Mouse (Mus musculus): ENCODE results near the gene Ccdc141.

Gene Ccdc141

DNA sequence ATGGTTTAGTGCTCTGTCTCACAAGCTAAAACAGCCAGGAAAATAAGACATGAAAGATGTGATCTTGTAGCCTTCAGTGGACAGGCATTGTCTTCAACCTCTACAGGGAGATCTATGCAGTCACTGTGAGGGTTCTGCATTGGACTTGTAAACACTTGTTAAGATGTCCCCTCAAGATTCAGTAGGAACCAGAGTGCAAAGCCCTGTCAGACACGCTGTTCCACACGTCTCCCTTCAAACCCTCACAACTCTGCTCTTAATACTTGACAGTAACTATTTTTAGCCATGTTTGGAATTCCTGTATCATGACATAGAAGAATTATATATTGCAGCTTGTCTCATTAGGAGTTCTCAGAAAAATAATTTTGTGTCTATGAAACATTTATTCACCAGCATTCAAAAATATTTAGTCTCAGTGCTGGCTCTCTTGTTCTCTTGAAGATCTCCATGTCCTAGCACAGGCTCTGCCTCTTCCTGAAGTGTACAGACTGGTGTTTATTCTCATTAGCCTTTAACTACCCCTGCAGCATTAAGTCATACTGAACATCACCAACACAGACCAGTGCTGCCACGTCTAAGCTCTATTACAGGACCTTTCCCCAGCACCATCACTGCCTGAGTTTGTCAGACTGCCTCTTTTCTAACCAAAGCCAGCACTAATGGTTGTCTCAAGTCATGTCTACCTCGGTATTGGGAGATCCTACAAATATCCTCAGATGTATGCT lies 12.0 kb upstream of the Ccdc141 start:
- CTCF ChIA-PET = interaction anchor here in 1 of 4 experiments (1.0 kb wide), 1 partner anchor 13 kb away, joined by 3 read pairs; no protein-coding TSS in a partner anchor
- POLR2A ChIA-PET = interaction anchor here in 1 of 4 experiments (0.8 kb wide), 1 partner anchor 13 kb away, joined by 5 read pairs; no protein-coding TSS in a partner anchor

DNA sequence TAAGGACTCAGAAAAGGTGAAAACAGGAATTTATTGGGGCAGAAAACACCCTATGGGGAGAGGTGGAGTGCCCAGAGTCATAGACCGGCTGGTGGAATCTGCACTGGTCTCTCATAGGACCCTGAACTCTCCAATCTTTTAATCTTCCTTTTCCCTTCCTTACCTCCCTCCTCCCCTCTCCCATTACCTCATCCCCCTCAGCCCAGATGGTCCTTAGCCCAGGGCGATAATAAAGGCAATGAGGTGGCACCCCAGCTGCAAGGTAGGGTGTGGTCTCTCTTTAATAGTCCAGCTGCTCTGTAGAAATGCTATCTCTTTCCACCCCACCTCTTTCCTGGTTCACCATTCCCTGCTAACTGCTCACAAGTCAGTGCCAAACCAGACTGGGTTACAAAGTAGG lies 7.0 kb upstream of the Ccdc141 start:
- CTCF ChIA-PET = interaction anchor here in 1 of 4 experiments (1.2 kb wide), 1 partner anchor 164 kb away, joined by 4 read pairs; no protein-coding TSS in a partner anchor
- POLR2A ChIA-PET = interaction anchor here in 1 of 4 experiments (2.8 kb wide), 1 partner anchor 31 kb away, joined by 14 read pairs; no protein-coding TSS in a partner anchor

DNA sequence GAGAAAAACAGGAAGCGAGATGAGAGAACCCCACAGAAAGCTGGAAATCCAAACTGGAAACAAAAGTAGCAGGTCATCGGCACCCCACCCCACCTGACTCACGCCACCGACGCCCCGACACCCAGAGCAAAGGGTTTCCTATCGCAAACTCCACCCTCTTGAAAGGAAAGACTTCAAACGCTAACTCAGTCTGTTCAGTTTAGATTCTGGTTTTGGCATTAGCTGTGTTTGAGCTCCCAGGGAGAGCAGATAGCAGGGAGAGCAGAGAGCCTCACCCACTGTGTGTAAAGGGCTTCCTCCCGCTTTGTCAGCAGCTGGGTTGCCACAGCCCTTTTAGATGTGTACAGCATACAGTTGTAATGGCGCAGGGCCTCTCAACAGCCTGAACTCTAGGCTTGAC lies 6.0 kb upstream of the Ccdc141 start:
- ChIA-PET CTCF (interaction anchor here in 3 of 4 experiments (0.7 to 1.6 kb wide), 6 partner anchors 133 to 224 kb away, joined by 3 to 4 read pairs (median 3); no protein-coding TSS in a partner anchor), POLR2A (interaction anchor here in 2 of 4 experiments (0.6 to 2.8 kb wide), 10 partner anchors 9 to 161 kb away, joined by 3 to 14 read pairs (median 3); no protein-coding TSS in a partner anchor)

DNA sequence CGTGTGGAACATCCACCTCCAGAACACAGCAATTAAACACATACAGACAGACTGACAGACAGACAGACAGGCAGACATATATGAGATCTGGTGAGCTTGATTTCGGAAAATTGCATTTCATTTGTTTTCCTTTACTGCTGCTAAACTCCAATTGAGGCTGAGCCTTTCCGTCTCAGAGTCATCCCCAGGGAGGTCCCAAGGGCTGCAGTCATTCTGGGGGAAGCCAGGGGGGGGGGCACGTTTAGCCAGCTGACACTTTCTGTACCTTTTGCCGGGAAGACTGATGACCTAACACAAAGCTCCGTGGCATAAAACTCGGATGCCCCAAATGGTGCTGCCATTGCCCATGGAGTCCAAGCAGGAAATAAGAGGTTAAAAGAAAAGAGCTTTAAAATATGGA lies 5.0 kb upstream of the Ccdc141 start:
- POLR2A ChIA-PET = interaction anchor here in 2 of 4 experiments (0.6 to 2.8 kb wide), 9 partner anchors 8 to 1590 kb away, joined by 3 to 14 read pairs (median 3); no protein-coding TSS in a partner anchor
- CTCF ChIA-PET = interaction anchor here in 3 of 4 experiments (0.6 to 1.6 kb wide), 5 partner anchors 23 to 527 kb away, joined by 3 to 7 read pairs (median 3); partner anchors contain the start of genes Pjvk (in 1 of the 3) and Prkra (in 1 of the 3)

DNA sequence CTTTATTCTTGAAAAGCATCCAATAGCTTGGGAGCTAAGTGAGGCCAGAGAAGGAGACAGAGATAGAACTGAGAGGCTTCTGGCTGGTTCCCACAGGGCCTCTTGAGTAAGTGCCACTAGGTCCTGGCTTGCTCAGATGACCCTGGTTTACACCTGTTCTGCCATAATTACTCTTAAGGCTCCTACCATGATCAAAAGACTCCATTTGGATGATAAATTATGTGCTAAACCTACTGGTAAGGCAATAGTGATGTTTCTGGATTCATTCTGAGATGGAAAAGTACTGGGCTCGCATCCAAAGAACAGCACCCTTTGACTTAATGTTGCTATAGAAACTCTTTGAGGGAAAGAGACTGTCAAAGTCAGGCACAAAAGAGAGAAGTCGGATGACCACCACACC lies 3.9 kb upstream of the Ccdc141 start:
- ChIA-PET CTCF (no interaction called here), POLR2A (no interaction called here)

DNA sequence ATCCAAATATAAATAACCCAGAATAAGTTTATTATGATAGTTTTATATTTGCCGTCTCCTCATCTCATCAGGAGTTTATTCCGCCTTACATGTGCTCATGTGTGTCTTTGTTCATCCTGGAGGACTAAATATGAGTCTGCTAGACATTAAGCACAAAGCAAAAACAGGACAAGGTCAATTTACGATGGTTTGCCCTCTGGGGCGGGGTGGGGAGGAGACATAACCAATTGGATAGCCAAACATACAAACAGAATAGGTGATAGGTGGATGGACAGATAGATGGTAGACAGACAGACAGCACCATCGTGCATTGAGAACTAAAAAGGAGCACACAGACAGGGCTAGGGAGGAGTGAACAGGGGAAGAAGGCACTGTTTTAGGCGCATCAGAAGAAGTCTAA lies 3.4 kb upstream of the Ccdc141 start:
- CTCF ChIA-PET = no interaction called here
- POLR2A ChIA-PET = interaction anchor here in 1 of 4 experiments (1.7 kb wide), 1 partner anchor 164 kb away, joined by 4 read pairs; no protein-coding TSS in a partner anchor

DNA sequence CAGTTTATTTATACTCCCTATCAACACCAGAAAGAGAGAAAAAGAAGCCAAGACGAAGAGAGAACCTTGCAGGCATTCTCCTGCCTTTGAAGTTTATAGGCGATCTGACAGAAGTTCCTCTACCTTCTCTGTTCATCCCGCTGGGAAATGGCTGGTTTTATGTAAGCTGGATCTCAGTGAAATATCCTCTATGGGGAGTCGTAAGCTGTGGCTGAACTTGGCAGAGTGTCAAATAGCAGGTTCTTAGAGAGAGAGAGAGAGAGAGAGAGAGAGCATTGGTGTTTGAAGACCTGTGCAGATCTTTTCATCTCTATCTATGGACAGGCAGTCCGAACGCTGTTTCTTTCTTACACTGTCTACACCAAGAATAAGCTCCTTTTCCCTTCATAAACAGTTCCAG lies 2.9 kb upstream of the Ccdc141 start:
- POLR2A ChIA-PET = interaction anchor here in 1 of 4 experiments (1.7 kb wide), 1 partner anchor 164 kb away, joined by 4 read pairs; no protein-coding TSS in a partner anchor

DNA sequence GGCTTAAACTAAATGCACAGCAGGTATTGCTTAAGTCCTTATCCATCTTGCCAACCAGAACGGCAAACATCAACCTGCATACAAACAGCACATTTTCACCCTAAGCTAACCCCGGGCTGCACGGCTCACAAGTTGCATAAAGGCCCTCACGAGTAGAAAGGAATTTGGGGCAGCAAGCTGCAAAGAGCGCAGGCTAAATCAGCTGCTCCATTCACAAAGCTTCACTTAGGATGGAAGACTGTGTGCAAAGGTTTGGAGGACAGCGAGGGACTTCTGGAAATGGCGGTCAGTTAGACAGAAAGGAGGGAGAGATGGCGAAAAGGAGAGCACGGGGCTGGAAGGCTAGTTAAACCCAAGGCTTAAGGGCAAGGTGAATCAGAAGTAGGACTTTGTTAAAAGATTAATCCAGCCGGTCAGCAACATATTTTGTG lies 1.8 kb upstream of the Ccdc141 start:
- CTCF ChIA-PET = no interaction called here
- POLR2A ChIA-PET = interaction anchor here in 2 of 4 experiments (1.1 to 6.1 kb wide), 8 partner anchors 22 to 169 kb away, joined by 4 to 41 read pairs (median 8); no protein-coding TSS in a partner anchor

More for the DNA sequence above, 2.9 kb upstream of the Ccdc141 start:
- CTCF ChIA-PET = no interaction called here

DNA sequence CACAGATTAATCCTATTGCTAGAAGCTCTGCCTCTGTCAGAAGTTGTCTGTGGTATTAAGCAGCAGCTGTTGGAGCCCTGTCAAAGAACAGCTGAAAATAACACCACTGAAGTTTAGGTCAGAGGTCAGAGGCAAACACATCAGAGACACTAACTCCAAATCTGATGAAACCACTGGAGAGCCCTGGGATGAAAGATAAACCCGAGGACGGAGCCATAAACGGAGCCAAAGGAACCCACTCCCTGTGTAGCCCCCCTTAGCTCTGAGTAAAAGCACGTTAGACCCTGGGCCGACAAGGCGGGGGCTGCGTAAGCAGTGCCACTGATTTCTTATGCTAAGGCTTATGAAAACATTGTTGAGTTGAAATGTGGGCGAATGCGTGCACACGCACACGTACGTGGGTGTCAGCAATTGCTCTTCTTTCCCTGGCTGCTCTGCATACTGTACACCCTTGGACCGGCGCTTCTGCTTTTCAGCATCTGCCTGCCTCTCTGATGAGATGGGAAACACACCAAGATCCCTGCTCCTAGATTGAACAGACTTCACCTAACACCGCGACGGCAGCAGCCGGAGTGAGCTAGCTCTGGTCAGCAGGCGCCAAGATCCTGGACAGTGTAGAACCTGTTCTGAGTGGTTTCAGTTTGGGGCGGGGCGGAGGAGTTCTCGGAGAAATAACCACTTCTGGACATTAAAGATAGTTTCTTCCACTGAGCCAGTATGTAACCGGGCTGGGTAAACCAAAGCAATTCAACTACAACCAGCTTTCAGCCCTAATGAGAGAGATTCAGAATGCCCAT lies 1.2 kb upstream of the Ccdc141 start:
- ChIA-PET POLR2A (interaction anchor here in 3 of 4 experiments (0.5 to 6.1 kb wide), 14 partner anchors 13 to 584 kb away, joined by 3 to 41 read pairs (median 5); no protein-coding TSS in a partner anchor), CTCF (interaction anchor here (0.6 to 1.4 kb wide), 7 partner anchors 8 to 623 kb away, joined by 3 to 10 read pairs (median 3); no protein-coding TSS in a partner anchor)

DNA sequence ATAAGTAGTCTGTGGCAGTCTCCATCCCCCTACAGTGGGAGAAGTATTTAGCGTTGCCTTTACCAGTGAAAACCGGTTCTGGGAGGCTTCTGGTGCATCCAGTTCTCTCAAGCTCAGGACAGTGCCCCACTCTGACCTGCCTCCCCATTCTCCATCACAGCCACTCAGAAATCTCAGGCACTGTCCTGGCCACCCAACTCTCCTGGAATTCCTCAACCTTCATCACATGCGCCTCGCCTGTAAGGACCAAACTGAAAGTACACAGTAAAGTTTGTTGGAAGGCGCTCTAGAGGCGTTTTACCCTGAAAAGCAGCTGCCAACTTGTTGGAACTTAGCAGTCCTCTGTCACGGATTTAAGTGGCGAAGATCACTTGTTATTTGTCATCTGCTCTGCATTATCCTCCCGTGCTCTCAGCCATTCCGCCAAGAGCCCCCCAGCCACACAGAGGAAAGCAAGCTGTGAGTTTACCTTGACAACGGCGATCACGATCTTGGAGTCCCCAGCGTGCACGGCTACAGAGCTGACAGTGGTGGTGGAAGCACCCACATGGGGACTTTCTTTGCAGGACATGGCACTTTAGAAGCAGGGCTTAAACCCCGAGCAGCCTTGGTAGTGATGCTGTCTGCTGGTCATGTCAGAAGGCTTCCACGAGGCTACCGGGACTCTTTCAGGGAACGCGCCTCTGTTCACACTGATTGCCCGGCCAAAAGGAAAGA lies 362 bp downstream of the Ccdc141 start:
- POLR2A ChIA-PET = interaction anchor here (0.5 to 6.1 kb wide), 28 partner anchors 9 to 1698 kb away, joined by 3 to 41 read pairs (median 4); partner anchors contain the start of gene Sestd1 (in 2 of the 4)
- CTCF ChIA-PET = interaction anchor here in 3 of 4 experiments (0.6 to 1.4 kb wide), 6 partner anchors 10 to 199 kb away, joined by 3 to 14 read pairs (median 4); no protein-coding TSS in a partner anchor

DNA sequence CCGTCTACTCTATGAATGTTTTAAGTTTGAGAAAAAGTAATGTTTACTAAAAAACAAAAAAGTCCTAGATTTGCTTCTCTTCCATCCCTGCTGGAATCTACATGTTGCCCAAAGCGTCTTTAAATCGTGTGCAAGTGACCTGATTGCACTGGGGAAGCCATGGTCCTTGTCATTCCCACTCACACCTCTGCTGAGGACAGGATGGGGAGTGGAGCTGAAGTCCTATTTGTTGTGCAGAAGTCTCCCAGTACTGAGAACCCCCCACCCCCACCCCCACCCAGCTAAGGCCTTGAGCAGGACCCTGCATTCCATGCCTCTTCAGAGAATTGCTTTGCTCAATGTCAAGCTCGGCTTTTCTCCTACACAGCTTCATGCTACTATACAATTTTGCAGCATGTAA lies 1.2 kb downstream of the Ccdc141 start:
- POLR2A ChIA-PET = interaction anchor here in 3 of 4 experiments (0.6 to 6.1 kb wide), 18 partner anchors 12 to 194 kb away, joined by 3 to 41 read pairs (median 4); no protein-coding TSS in a partner anchor
- CTCF ChIA-PET = no interaction called here

DNA sequence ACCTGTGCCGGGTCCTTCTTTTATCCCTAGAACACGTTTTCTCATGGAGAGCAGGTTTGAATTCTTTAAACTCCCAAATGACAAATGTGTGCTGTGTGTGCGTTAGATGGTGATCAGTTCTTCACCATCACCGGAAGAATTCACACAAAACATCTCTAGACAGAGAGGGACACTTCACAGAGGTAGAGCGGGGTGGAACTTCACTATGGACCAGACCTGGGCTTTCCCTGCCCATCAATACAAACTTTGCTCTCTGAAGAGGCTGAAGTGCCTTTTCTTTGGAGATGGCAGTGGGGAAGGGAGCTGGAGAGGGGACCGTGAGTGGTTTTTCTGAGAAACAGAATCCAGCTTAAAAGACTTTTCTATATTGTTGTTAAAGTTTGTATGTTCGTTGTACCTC lies 1.7 kb downstream of the Ccdc141 start:
- ChIA-PET POLR2A (interaction anchor here in 2 of 4 experiments (0.6 to 6.1 kb wide), 17 partner anchors 7 to 188 kb away, joined by 3 to 41 read pairs (median 4); no protein-coding TSS in a partner anchor), CTCF (no interaction called here)

DNA sequence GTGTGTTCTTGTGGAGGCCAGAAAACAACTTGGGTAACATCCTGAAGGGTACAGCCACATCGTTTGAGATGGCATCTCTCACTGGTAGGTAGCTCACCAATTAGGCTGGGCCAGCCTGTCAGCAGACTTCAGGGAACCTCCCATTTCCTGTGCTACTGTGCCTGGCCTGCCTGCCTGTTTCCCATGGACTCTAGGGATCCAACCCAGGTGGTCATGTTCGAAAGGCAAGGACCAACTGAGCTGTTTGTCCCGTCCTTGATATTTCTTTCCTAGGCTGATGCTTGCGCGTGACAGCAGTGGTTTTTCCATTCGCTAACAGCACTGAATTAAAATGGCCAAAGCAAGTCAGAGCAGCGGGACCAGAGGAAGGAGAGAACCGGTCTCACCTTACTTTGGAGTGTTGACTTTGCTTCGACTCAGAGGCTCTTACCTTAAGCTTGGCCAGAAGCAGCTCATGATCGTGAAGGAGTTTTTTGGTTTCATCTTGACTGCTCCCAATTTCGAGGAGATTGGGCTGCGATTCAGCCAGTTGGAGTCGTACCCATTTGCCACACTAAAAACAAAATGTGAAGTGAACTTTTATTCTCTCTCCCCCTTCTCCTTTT lies 2.3 kb downstream of the Ccdc141 start:
- POLR2A ChIA-PET = interaction anchor here in 2 of 4 experiments (0.7 to 6.1 kb wide), 11 partner anchors 8 to 187 kb away, joined by 3 to 41 read pairs (median 3); no protein-coding TSS in a partner anchor
- CTCF ChIA-PET = interaction anchor here in 1 of 4 experiments (0.6 kb wide), 1 partner anchor 188 kb away, joined by 3 read pairs; no protein-coding TSS in a partner anchor

DNA sequence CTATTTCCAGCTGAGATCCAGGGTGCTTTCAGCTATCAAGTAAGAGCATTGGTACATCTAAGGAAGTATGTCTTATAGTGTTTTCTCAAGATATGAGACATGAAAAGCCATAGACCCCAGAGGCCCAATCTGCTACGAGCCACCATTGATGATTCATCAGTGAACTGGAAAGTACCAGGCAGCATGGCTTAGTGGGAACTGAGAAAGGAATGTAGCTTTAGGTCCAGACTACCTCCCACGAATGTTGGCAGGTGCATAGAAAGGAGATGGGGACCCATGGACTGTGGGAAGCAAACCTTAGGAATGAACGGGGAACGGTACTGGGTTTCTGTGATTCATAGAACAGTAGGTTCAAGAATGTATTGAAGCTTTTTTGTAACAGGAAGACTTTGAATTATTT lies 4.1 kb downstream of the Ccdc141 start:
- POLR2A ChIA-PET = interaction anchor here in 2 of 4 experiments (1.0 to 3.1 kb wide), 2 partner anchors 10 to 50 kb away, joined by 3 to 13 read pairs; no protein-coding TSS in a partner anchor
- CTCF ChIA-PET = no interaction called here

DNA sequence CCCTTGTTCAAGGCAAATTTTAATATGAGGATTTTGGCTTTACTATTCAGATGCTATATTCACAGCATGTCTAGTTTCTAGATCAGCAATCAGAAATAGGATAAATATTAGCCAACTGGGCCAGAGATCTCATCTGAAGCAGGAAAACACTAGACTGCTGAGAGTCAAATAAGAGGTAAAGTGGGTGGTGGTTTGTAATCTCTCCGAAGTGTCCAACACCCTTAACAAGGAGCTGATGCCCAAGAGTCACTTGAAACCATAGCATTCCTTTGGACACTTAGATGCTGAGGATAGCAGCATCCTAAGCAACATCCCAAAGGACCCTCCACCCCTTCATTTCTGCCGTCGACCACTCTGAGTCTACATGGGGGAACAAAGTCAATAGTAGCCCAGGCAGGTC lies 5.8 kb downstream of the Ccdc141 start:
- ChIA-PET CTCF (no interaction called here), POLR2A (interaction anchor here in 1 of 4 experiments (1.1 to 1.7 kb wide), 2 partner anchors 11 to 18 kb away, joined by 4 to 7 read pairs; no protein-coding TSS in a partner anchor)

DNA sequence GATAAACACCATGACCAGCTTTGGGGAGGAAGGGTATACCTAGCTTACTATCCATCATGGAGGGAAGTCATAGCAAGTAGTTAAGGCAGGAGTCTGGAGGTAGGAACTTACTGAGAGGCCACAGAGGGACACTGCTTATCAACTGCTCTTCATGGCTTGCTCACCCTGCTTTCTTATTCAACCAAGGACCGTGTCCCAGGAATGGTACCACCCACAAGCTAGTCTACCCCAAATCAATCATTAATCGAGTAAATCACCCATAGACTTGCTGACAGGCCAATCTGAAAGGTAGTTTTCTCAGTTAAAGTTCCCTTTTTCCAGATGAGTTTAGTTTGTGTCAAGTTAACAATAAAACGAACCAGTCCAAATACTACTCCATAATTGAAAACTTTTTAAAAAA lies 7.1 kb downstream of the Ccdc141 start:
- CTCF ChIA-PET = no interaction called here
- POLR2A ChIA-PET = no interaction called here

DNA sequence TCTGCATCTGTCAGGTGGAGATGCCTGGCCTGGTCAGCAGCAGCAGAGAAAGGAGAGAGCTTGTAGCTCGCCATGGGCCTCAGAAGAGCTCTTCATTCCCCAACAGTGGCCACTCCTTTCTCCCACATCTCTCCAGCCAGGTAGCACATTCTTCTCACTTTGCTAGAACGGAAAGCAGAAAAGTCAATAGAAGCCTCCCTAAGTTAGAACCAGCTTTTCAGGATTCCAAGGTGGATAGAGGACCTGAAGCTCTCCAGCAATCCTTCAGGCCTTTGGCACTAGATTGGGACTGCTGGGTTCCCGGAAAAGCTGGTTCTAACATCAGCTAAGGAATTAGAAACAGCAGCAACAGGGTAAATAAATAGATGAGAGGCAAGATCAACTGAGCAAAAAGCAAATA lies 8.3 kb downstream of the Ccdc141 start:
- POLR2A ChIA-PET = interaction anchor here in 1 of 4 experiments (0.9 to 1.0 kb wide), 2 partner anchors 15 to 94 kb away, joined by 3 read pairs; no protein-coding TSS in a partner anchor
- CTCF ChIA-PET = interaction anchor here in 1 of 4 experiments (0.5 kb wide), 1 partner anchor 163 kb away, joined by 3 read pairs; no protein-coding TSS in a partner anchor

Measured in embryonic stem cell, embryonic (primary cell).